Mouse (Mus musculus) cerebellum, postnatal 14 days (tissue): ENCODE measurements around the gene Eras.
"Not testable (repeated sequence)": the region's sequence is repeated elsewhere in the genome, so short reads cannot be mapped to it uniquely, and the experiment has no call there.

ENCODE experiments used
- DNase-seq, 2 experiments: peaks; one replicate each; pipeline ENCODE4 v3.0.0; 2021; ENCODE audit warnings: mixed read lengths in 2 of 2

Gene Eras

GRCm38 (mm10) chrX:7928270-7928790, at the start of gene Eras:
Gene Eras, minus strand, starts transcription at chrX:7928607.
- DNase-seq = no peak

DNA sequence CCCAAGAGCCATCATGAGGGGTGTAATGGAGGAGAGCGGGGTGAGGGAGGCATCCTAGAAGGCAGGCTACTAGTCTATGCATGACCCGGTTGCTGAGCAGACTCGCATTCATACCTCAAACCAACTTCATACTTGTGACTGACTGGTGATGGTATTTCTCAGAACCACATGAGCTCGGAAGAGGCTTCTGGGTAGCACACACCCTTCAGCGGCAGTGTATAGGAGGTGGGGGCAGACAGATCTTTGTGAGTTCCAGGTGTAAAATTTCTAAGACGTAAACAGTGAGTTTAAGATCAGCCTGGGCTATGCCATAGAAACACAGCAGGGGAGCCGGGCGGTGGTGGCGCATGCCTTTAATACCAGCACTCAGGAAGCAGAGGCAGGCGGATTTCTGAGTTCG, 49.5 kb upstream of the Eras start, which contains the start of gene Gata1:
Gata1 (minus strand) TSS at position 180 of the 400 bp plus-strand sequence.
- no peak for DNase-seq

DNA sequence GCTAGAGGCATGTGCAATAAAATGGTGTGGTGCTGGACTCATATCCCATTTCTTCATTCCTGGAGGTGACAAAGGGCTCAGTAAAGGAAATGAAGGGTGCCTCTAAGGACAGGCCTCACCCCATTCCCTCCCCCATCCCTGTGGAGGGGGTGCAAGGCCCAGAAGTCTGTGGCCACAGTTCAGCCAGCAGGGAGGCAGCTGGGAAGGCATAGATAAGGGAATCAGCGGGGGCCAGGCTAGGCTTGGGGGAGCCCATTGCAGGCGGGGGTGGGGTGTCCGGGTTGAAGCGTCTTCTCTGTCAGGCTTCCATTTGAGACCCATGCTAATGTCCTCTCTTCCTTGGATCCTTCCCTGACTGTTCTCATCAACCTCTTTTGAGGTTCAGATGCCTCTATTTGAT, 42.9 kb upstream of the Eras start:
- DNase-seq = no peak

GRCm38 (mm10) chrX:7968899-7969298, 40.5 kb upstream of the Eras start:
- DNase-seq = no peak

DNA sequence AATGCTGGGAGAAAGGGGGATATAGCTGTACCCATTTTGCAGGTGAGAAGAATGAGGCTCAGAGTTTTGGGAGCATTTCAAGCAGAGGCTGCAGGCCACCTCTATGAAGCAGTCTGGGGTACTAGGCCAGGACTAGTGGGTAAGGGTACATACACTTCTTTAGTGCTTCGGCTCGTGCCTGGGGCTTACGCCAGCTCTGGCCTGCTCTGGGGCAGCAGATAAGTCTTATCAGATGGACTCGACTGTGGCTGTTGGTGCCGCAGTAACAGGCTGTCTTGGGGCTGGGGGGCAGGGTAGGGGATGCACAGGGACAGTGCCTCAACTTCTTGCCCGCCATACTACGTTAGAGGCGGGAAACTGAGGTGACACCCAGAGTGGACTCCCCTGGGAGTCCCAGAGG, 39.8 kb upstream of the Eras start:
- no peak for DNase-seq

DNA sequence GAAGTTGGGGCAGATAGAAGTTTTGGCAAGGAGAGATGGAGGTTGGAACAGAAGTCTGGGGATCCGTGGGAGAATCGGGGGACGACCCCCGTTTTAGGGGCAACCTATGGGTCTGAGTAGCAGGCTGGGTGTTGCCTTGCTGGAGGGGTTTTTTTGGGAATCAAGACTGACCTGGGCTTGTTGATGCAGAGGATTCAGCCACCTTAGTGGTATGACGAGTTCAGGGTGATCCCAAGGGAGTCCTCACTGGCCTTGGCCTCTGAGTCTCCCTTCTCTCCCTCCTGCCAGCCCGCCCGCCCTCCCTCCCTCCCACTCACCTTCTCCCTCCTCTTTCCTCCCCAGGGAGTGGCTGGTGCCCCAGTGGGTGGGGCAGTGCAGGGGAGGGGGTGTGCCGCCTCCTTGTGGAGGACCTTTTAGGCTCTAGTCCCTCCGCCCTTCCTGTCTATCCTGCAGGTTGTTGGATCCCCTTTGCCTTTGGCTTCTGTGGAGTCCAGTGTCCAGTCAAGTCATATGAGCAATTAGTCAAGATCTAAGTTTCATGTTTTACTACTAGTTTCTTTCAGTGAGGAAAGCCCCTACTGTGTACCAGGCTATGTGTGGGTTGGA, 39.3 kb upstream of the Eras start:
- no peak for DNase-seq

- DNase-seq = no peak
These were observed 37.8 kb upstream of the Eras start for GRCm38 (mm10) chrX:7966161-7966560.

DNA sequence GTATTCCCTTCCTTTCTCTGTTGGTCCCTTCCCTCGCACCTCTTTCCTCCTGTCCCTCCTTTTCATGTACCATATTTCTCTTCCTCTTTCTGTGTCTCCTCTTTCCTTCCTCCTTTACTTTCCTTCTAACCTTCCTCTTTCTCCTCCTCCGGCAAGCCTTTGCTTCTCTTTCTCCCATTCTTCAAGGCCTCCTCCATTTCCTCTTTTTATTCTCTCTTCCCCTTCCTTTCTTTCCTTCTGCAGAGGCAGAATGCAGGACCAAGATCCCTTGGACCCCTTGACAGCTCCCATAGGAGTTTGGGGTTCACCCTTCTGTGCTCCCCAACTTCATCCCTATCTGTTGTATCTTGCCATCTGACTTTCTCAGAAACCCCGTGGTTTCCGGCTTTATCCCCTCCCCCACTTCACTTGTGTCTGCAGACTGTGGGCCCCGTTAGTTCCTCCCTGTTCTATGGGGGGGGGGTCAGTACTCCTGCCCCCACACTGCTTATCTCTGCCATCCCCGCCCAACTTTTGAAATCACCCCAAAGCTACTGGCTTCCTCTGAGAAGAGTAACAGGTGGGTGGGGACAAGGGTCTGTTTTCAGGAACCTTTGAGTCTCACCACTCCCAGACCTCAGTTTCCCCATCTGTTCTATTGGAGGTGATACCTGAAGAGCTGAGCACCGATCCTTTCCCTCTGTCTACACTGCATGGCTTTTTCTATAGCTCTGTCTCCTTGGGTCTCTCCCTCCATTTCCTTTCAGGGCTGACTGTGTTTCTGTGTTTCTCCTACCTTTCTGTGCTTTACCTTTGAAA, 35.6 kb upstream of the Eras start:
- DNase-seq = no peak

GRCm38 (mm10) chrX:7958868-7959267, 30.5 kb upstream of the Eras start:
- no peak for DNase-seq

DNA sequence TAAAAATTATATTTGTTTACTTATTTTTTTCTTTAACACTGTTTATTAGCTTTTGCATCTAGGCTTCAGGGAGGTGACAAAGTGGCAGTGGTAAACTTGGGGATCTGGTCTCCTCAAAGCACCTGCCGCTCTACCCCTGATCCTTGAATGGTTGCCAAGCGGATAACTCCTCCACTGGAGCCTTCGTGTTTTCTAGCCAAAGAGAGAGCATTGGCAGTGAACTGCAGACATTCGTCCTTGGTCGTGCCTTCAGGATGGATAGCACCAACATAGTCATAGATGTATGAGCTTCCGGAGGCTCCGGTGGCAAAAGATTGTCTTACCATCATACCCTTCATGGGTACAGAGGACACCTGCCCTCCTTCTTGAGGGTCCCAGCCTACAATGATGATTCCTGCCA, 21.7 kb upstream of the Eras start:
- DNase-seq = no peak

DNA sequence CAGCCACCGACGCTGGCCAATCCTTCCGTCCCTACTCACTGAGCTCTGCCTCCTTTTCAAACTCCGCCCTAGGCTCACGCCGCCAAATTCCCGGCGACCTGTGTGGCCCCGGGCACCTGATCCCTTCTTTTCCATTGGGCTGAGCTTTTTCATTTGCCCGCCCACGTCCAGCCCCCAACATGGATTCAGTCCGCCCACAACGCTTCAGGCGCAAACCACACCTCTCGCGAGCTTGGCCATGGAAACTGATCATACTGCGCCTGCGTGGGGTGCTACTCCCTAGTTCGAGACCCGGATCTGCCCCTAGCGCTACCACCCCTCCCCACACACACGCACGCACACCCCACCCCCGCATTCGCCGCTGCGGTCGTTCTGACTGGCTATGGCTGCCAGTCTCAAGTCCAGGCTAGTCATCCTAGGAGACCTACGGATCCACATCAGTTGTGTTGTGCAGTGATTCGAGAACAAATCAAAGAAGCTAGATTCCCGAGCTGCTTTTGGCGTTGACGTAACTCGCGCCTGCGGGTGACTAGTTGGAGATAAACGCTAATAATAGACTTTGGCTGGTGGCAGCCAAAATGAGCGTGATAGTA, 19.6 kb upstream of the Eras start:
- peak; percentile 92 for DNase-seq

DNA sequence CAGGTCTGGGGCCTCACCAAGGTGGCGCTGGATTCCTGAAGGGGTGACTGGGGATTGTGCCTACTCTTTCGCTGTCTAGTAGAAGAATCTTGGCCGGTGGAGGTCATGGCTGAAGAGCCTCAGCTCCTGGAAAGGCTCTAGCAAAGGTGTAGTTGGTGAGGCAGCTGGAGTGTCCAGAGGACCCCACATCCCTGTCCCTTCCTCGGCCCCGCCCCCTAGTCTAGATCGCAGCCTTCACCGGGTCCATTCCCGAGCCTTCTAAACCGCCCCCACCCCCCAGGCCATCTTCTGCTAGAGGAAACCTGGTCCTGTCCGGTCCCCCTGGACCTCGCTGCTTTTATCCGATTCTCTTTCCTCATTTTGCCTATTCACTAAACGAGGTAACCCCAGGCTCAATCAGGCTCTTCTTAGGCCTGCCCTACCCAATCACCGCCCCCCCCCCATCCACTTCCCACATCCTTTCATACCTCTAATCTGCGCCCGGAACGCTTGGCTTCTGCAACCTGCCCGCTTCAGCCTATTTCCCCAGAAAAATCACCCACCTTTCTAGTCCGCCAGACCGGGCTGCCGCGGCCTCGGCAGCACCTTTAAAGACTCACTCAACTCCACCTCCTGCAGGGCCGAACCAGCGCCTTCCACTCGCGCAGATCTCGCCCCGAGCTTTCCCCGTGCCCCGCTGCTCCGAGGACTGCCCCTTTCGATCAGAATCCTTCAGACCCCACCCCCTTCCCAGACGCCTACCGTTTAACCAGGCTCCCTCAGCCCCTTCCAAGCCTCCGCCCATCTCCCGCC, 18.9 kb upstream of the Eras start, which contains the start of gene Hdac6:
Hdac6 (minus strand) TSS at position 782 of the 792 bp plus-strand sequence.
- peak; percentile 39 to 52 for DNase-seq

DNA sequence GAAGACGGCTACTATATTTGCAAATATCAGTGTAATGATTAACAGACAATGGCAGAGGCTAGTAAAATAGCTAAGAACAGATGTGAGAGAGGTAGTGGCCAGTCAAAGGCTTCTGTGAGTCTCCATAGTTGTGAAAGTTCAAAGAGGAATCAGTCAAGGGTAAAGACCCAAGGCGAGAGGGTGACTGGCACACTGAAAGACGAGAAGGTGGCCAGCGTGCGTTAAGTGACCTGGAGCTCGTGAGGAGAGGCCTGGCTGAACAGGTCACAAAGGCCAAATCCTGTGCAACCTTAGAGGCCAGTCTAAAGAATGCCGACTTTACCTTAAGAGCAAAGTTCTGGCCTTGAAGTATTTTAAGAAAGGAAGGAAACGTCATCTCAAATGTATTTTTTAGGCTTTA, 17.2 kb upstream of the Eras start:
- no peak for DNase-seq

DNA sequence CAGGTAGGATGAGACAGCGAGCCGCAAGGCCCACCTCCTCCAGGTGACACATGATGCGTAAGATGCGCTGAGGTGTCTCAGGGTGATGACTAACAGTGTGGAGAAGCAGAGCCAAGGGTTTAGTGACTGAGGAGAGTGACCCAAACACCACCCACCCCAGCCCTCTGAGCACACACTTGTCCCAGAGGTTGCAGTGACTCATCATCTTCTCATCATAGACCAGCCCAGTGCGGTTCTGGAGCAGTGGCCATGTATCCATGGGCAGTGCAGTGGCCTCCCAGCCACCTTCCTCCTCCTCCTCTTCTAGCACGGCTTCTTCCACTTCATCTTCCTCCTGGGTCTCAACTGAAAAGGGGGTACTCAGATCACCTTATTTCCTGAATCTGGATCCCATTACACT, 9.3 kb upstream of the Eras start:
- DNase-seq = no peak

DNA sequence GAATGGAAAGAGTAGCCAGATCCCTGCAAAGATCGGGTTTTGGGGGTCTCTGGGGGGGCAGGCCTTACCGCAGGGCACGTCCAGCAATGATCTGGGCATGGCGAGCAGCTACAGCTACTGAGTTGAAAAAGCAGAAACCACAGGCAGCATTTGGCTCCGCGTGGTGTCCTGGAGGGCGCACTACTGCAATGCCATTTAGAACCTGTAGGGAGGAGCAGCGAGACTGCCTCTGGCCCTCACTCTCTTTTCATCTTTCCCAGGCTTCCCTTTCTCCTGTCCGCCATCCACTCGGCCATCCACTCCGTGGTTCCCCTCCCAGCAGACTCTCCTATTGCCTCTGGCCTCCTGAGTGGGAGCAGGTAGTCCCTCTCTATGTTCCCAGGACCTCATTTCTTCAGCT, 8.5 kb upstream of the Eras start:
- DNase-seq = no peak

DNA sequence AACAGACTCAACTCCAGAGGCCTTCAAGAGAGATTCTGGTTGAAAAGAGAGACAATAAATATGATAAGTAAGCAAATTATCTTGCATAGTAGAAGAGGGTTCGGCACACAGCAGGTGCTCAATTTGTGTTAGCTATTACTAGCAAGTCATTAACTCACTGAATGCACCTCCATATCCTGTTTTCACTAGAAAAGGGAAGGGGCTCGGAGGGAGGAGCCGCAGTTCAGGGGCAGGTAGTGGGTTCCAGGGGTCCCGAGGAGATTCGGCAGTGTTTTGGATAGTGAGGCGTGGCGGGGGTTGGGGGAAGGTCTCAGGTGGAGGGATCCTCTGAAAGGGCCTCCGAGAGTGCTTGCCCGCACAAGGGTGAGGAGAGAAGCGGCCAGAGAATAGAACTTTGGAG, 1.3 kb downstream of the Eras start:
- DNase-seq = no peak

DNA sequence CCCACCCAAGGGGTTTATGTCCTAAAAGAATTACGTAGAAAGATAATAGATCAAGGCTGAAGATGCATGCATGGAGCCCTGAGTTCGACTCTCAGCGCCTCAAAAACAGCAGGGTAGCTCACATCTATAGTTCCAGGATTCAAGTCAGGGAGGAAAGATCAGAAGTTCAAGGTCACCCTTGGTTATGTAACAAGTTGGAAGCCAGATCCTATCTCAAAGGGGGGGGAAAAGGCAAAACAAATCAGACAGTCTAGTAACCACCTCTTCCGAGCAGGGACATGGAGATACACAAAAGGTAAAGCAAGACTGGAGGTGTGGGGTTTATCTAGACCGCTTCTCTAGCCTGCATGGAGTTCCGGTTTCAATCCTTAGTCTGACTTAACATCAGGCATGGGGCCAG, 2.1 kb downstream of the Eras start:
- DNase-seq = no peak

- DNase-seq = peak in 1 of 2 experiments; percentile 33
These were observed 6.4 kb downstream of the Eras start for GRCm38 (mm10) chrX:7922032-7922431.

DNA sequence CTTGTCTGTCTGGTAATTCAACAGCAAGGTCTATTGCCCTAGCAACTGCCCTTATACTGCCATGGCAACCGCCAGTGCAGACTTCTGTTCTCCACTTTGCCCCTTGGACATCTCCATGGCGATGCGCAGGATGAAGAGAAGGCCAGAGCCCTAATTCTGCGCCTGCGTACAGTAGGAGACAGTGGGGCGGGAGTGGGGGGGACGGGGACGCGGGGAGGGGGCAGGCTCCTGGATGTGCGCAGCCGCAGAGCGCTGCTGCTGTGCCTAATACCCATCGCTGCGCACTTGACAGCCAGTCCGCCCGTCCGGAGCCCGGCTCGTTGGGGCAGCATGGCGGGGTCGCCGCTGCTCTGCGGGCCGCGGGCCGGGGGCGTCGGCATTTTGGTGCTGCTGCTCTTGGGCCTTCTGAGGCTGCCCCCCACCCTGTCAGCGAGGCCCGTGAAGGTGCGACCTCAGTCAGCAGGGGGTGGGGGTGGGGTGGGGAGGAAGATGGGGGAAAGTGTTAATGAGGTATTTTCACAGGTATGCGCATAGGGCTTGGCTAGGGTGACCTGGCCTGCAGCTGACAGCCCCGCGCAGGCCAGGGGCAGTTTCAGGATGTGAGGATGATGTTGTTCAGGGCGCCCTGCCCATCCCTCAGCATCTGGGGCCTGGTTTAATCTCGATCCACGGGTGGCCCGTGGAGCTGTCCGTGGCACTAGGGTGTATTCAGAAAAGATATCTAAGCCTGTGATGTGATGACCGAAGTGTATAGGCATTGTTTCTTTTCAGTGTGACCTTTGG, 8.6 kb downstream of the Eras start, which contains the start of gene Pcsk1n:
Pcsk1n (plus strand) TSS at position 222 of the 783 bp plus-strand sequence.
- peak; percentile 72 to 75 for DNase-seq

DNA sequence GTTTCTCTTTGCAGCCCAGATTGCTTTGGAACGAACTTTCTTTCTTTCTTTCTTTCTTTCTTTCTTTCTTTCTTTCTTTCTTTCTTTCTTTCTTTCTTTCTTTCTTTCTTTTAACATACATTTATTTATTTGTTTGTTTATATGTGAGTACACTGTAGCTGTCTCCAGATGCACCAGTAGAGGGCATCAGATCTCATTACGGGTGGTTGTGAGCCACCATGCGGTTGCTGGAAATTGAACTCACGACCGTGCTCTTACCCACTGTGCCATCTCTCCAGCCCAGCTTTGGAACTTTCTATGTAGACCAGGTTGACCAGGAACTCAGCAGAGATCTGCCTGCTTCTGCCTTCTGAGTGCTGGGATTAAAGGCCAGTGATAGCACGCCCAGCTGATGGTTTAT, 10.4 kb downstream of the Eras start:
- DNase-seq = not testable (repeated sequence)

DNA sequence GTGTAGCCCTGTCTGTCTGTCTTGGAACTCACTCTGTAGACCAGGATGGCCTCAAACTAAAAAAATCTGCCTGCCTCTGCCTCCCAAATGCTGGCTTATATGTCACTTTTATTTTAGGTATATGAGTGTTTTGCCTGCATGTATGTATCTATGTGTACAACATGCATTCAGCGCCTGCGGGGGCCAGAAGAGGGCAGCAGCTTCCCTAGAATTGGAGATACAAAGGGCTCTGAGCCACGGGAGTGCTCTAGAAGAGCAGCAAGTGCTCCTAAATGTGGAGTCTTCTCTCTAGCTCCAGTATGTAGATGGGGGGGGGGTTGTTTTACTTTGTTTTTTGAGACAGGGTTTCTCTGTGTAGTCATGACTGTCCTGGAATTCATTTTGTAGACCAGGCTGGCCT, 12.7 kb downstream of the Eras start:
- DNase-seq = peak in 1 of 2 experiments; percentile 64

GRCm38 (mm10) chrX:7910473-7910872, 17.9 kb downstream of the Eras start:
- no peak for DNase-seq
